Mouse (Mus musculus): Measurements from ENCODE around the gene Phf7. TPM values are rescaled to one million over a fixed set of nuclear protein-coding genes. Genes with fewer than 3 reads are reported as not detected.

Gene Phf7
- polyA plus RNA-seq (2015; fragmentation: Nextera tagmentation; extraction: Ambion mirVana) = 8.2 and 10.3 TPM in 2 replicates

GRCm38 (mm10) chr14:31251084-31251604 lies at the start of gene Phf7, which contains the start of gene Bap1:
Phf7 (minus strand) TSS chr14:31251317.
Bap1 (plus strand) TSS chr14:31251450.

GRCm38 (mm10) chr14:31217666-31218065 lies 33.5 kb downstream of the Phf7 start, which contains the start of gene Sema3g:
Sema3g (plus strand) TSS chr14:31217860.

GRCm38 (mm10) chr14:31216846-31217245 lies 34.3 kb downstream of the Phf7 start, which contains the start of gene Nisch:
Nisch (minus strand) TSS chr14:31216946.

GRCm38 (mm10) chr14:31208084-31208483 lies 43.0 kb downstream of the Phf7 start, which contains the start of gene Tnnc1:
Tnnc1 (plus strand) TSS chr14:31208312.

Other genes with a start within 250 kb of the Phf7 start
- gene Glt8d1, start 249.9 kb downstream of the Phf7 start, polyA plus RNA-seq (2015; fragmentation: Nextera tagmentation; extraction: Ambion mirVana) = 46.2 and 49.6 TPM in 2 replicates
- gene Spcs1, start 249.6 kb downstream of the Phf7 start, polyA plus RNA-seq (2015; fragmentation: Nextera tagmentation; extraction: Ambion mirVana) = 435 and 488 TPM in 2 replicates
- 72.5 and 77.0 TPM in 2 replicates for gene Pbrm1, start 232.2 kb downstream of the Phf7 start, polyA plus RNA-seq (2015; fragmentation: Nextera tagmentation; extraction: Ambion mirVana)
- 46.8 and 51.4 TPM in 2 replicates for gene Gnl3, start 232.2 kb downstream of the Phf7 start, polyA plus RNA-seq (2015; fragmentation: Nextera tagmentation; extraction: Ambion mirVana)
- 63.0 and 75.6 TPM in 2 replicates for gene Smim4, start 122.4 kb downstream of the Phf7 start, polyA plus RNA-seq (2015; fragmentation: Nextera tagmentation; extraction: Ambion mirVana)
- gene Nt5dc2, start 120.3 kb downstream of the Phf7 start, polyA plus RNA-seq (2015; fragmentation: Nextera tagmentation; extraction: Ambion mirVana) = 128 and 139 TPM in 2 replicates
- gene Stab1, start 82.7 kb downstream of the Phf7 start, polyA plus RNA-seq (2015; fragmentation: Nextera tagmentation; extraction: Ambion mirVana) = 13.3 and 15.1 TPM in 2 replicates
- 4.8 and 5.0 TPM in 2 replicates for gene Tnnc1, start 43.0 kb downstream of the Phf7 start, polyA plus RNA-seq (2015; fragmentation: Nextera tagmentation; extraction: Ambion mirVana)
- 204 and 249 TPM in 2 replicates for gene Nisch, start 34.4 kb downstream of the Phf7 start, polyA plus RNA-seq (2015; fragmentation: Nextera tagmentation; extraction: Ambion mirVana)
- gene Sema3g, start 33.5 kb downstream of the Phf7 start, polyA plus RNA-seq (2015; fragmentation: Nextera tagmentation; extraction: Ambion mirVana) = 0.39 and 0.48 TPM in 2 replicates
- gene Bap1, start 133 bp upstream of the Phf7 start, polyA plus RNA-seq (2015; fragmentation: Nextera tagmentation; extraction: Ambion mirVana) = 74.3 and 86.2 TPM in 2 replicates
- 1.4 and 1.8 TPM in 2 replicates for gene Dnah1, start 72.6 kb upstream of the Phf7 start, polyA plus RNA-seq (2015; fragmentation: Nextera tagmentation; extraction: Ambion mirVana)
- 46.2 and 48.0 TPM in 2 replicates for gene Capn7, start 85.3 kb upstream of the Phf7 start, polyA plus RNA-seq (2015; fragmentation: Nextera tagmentation; extraction: Ambion mirVana)
- gene Sh3bp5, start 184.8 kb upstream of the Phf7 start, polyA plus RNA-seq (2015; fragmentation: Nextera tagmentation; extraction: Ambion mirVana) = 123 and 144 TPM in 2 replicates
- 5.1 and 5.7 TPM in 2 replicates for gene Eaf1, start 243.1 kb upstream of the Phf7 start, polyA plus RNA-seq (2015; fragmentation: Nextera tagmentation; extraction: Ambion mirVana)
- gene Mettl6, start 243.7 kb upstream of the Phf7 start, polyA plus RNA-seq (2015; fragmentation: Nextera tagmentation; extraction: Ambion mirVana) = 36.6 and 37.4 TPM in 2 replicates

All from neural tube, postnatal 0 days (tissue).